Mouse (Mus musculus): ENCODE measurements at regions not wholly inside any gene's neighbourhood (a gene's known extent, or its start where the extent isn't known, plus 50 kb on each side); places are given as distances from the start of the nearest gene placed in this dataset.

DNA sequence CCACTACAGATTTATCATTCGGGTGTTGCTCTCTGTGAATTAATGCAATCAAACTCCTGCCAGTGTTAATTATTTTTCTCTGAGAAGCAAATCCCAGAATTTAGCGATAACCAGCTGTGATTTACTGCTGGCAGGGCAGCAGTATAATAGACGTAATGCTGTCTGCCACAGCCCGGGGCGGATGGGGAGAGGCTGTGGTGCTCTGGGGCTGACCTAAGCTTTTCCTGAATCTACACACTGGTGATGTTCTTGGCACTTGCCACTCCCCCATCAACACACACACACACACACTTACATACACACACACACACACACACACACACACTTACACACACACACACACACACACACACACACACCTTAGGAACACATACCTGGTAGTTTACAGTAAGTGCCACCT lies 101.4 kb upstream of the Dynlrb2 start:
- ATAC-seq: no peak
- H3K27me3 ChIP-seq (replicated peaks; ENCODE audit: control insufficient read depth, insufficient read depth, low read length): no peaks in the 10 kb centered on the region
- no peaks in the 10 kb centered on the region for H3K4me1 ChIP-seq (replicated peaks; ENCODE audit: control insufficient read depth, insufficient read depth, low read length)
- H3K4me3 ChIP-seq (ENCODE audit: low read depth, low read length): no peak overlapping the region
- no peaks in the 10 kb centered on the region for H3K9me3 ChIP-seq (ENCODE audit: control insufficient read depth)
- TF ChIP-seq CTCF (IDR thresholded peaks at IDR 0.05; ENCODE audit: low read depth): no peak
- no peak overlapping the region for H3K4me2 ChIP-seq (replicated peaks; ENCODE audit: low read depth)
- no peaks in the 10 kb centered on the region for H3K36me3 ChIP-seq (ENCODE audit: control insufficient read depth, insufficient read depth)
- 59% methylated on average over 5 of the region's 5 CpGs for WGBS
- H3K27ac ChIP-seq (ENCODE audit: low read depth, low read length): no peak overlapping the region
- no peak overlapping the region for H3K9ac ChIP-seq (ENCODE audit: low read depth, low read length)

DNA sequence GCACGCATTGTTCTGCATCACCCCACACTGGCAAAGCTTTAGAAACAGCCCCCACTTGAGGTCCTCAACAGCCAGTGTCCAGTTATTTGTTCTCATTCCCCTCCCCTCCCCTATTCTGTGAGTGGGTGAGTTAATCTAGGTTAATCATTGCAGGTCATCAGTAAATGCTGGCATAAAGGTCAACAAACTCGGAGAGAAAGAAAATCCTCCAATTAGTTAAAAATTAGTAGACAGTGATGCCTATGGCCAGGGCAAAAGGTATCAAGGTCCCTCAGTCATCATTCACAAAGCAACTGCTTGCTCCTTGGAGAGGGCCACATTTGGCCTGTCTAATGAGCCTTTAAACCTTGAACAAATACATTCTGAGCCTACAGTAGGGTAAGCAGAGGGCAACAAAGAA lies 105.3 kb upstream of the Dynlrb2 start:
- H3K27ac ChIP-seq (ENCODE audit: low read depth, low read length): no peak overlapping the region
- H3K36me3 ChIP-seq (ENCODE audit: control insufficient read depth, insufficient read depth): no peaks in the 10 kb centered on the region
- no peak for ATAC-seq
- TF ChIP-seq CTCF (IDR thresholded peaks at IDR 0.05; ENCODE audit: low read depth): no peak
- H3K4me2 ChIP-seq (replicated peaks; ENCODE audit: low read depth): no peak overlapping the region
- no peak overlapping the region for H3K4me3 ChIP-seq (ENCODE audit: low read depth, low read length)
- no peak overlapping the region for H3K9ac ChIP-seq (ENCODE audit: low read depth, low read length)
- no peaks in the 10 kb centered on the region for H3K27me3 ChIP-seq (replicated peaks; ENCODE audit: control insufficient read depth, insufficient read depth, low read length)
- no peaks in the 10 kb centered on the region for H3K4me1 ChIP-seq (replicated peaks; ENCODE audit: control insufficient read depth, insufficient read depth, low read length)
- 43% methylated on average over 2 of the region's 2 CpGs for WGBS
- H3K9me3 ChIP-seq (ENCODE audit: control insufficient read depth): no peaks in the 10 kb centered on the region

DNA sequence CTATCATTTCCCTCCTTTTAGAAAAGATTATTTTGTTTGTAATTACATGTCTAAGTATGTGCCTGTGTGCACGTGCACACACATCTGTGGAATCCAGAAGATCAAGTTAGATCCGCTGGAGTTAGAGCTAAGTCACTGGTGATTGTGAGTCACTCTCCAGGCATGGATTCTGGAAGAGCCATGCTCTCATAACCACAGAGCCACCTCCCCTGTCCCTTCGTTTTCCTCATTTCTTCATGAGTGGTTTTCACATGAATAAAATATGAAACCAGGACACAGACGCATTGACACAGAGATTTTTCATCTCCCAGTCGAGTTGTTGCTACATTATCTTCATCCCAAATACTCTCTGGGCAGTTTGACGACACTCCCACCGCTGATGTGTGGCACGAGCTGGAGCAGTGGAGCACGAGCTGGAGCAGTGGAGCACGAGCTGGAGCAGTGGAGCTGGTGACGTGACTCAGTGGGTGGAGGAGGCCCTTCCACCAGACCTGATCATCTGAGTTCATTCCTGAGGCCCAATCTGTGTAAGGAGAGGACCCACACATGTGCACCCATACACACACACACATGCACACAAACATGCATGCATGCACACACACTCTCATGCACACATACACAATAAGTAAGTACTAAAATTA lies 106.1 kb upstream of the Dynlrb2 start:
- H3K4me1 ChIP-seq (replicated peaks; ENCODE audit: control insufficient read depth, insufficient read depth, low read length): no peaks in the 10 kb centered on the region
- H3K9ac ChIP-seq (ENCODE audit: low read depth, low read length): no peak overlapping the region
- no peaks in the 10 kb centered on the region for H3K27me3 ChIP-seq (replicated peaks; ENCODE audit: control insufficient read depth, insufficient read depth, low read length)
- no peaks in the 10 kb centered on the region for H3K36me3 ChIP-seq (ENCODE audit: control insufficient read depth, insufficient read depth)
- H3K4me2 ChIP-seq (replicated peaks; ENCODE audit: low read depth): no peak overlapping the region
- 70% methylated on average over 11 of the region's 11 CpGs for WGBS
- no peak for TF ChIP-seq CTCF (IDR thresholded peaks at IDR 0.05; ENCODE audit: low read depth)
- H3K27ac ChIP-seq (ENCODE audit: low read depth, low read length): no peak overlapping the region
- no peaks in the 10 kb centered on the region for H3K9me3 ChIP-seq (ENCODE audit: control insufficient read depth)
- ATAC-seq: no peak
- no peak overlapping the region for H3K4me3 ChIP-seq (ENCODE audit: low read depth, low read length)

DNA sequence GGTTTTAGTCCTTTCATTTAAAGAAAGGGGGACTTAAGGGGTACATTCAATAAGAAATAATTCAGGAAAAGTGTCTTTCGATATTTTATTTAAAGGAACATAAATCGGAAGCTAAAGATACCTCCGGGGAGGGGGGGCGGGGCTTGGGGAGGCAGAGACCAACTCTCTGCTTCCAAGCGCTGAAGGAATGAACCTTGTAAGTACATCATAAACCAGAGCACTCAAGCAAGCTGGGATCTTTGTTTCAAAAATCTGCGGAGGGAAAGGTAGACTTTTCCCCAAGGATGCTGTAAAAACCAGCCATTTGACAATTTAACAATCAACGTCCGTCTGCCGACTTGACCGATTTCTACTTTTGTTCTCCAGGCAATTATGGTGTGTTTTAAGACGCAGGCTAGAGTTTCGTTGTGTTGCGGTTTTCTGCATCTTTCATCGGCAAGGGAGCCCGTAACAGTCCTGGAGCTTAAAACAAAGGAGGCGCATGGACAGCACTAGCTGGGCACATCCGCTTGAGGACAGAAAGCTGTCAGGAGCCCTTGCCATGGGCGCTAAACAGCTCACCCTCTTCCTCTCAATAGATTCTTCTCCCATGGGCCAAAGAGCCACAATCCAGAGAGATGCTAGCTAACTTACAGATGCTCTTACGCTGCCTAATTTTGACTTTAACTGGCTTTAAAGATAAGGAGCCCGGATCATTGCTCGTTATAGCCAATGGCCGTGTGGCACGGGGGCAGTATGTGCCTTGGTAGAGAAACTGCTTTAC lies 119.4 kb upstream of the Dynlrb2 start:
- Histone ChIP-seq H3K4me3 (ENCODE audit: low read depth, low read length) (no peak overlapping the region), H3K27ac (ENCODE audit: low read depth, low read length) (no peak overlapping the region), H3K27me3 (replicated peaks; ENCODE audit: control insufficient read depth, insufficient read depth, low read length) (no peaks in the 10 kb centered on the region), H3K36me3 (ENCODE audit: control insufficient read depth, insufficient read depth) (no peaks in the 10 kb centered on the region), H3K9ac (ENCODE audit: low read depth, low read length) (no peak overlapping the region), H3K4me2 (replicated peaks; ENCODE audit: low read depth) (no peak overlapping the region), H3K4me1 (replicated peaks; ENCODE audit: control insufficient read depth, insufficient read depth, low read length) (0 out of 2 replicates have a peak, but pooled peaks cover 4% of the 10 kb centered on the region), H3K9me3 (ENCODE audit: control insufficient read depth) (no peaks in the 10 kb centered on the region)
- WGBS: 94% methylated on average over 23 of the region's 23 CpGs
- no peak for TF ChIP-seq CTCF (IDR thresholded peaks at IDR 0.05; ENCODE audit: low read depth)
- ATAC-seq: no peak

DNA sequence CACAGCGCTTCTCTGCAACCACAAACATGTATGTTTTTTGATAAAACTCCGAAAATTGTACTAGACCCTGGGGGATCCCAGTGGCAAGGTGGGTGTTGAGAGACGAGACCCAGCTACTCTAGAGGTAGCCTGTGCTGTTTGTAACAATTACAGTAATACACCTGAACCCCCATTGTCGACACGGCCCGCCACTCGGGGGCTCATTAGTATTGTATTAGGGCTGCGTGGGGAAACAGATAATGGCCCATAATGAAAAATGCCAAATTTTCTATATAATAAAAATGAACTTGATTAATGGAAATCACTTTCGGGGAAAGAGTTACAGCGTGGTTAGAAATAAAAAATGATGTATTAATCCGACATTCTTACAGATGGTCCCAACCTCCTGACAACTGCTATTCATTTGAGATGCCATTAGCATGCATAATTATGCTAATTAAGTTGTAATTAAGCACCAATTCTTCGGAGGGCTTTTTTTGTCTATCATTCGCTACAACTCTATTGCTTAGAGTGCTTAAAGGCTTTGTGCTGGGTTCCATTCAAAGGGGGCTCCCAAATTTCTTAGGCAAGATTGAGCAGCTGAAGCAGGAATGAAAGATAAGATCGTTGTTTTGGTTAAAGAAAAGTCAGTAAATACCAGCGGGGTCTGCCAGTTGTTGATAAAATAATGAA lies 120.2 kb upstream of the Dynlrb2 start:
- no peaks in the 10 kb centered on the region for H3K27me3 ChIP-seq (replicated peaks; ENCODE audit: control insufficient read depth, insufficient read depth, low read length)
- no peak for TF ChIP-seq CTCF (IDR thresholded peaks at IDR 0.05; ENCODE audit: low read depth)
- no peak for ATAC-seq
- 84% methylated on average over 15 of the region's 15 CpGs for WGBS
- no peak overlapping the region for H3K9ac ChIP-seq (ENCODE audit: low read depth, low read length)
- H3K27ac ChIP-seq (ENCODE audit: low read depth, low read length): no peak overlapping the region
- H3K4me3 ChIP-seq (ENCODE audit: low read depth, low read length): no peak overlapping the region
- 0 out of 2 replicates have a peak, but pooled peaks cover 4% of the 10 kb centered on the region for H3K4me1 ChIP-seq (replicated peaks; ENCODE audit: control insufficient read depth, insufficient read depth, low read length)
- H3K36me3 ChIP-seq (ENCODE audit: control insufficient read depth, insufficient read depth): no peaks in the 10 kb centered on the region
- H3K4me2 ChIP-seq (replicated peaks; ENCODE audit: low read depth): no peak overlapping the region
- H3K9me3 ChIP-seq (ENCODE audit: control insufficient read depth): no peaks in the 10 kb centered on the region

All from intestine, postnatal 0 days (tissue).